Mouse (Mus musculus): ENCODE results near the gene Ninl.

- TF ChIP-seq CTCF (IDR thresholded peaks at IDR 0.05; ENCODE audit: low read depth) (no peak), EP300 (IDR thresholded peaks at IDR 0.05; ENCODE audit: low read depth) (no peak)
These were observed 67.3 kb downstream of the Ninl start for GRCm38 (mm10) chr2:150971856-150972255.

Measured in liver, postnatal 0 days (tissue).